Mouse (Mus musculus) CD4-positive, CD25-positive, alpha-beta regulatory T cell, adult 2 months (primary cell): ENCODE measurements at regions not wholly inside any gene's neighbourhood (a gene's known extent, or its start where the extent isn't known, plus 50 kb on each side); places are given as distances from the start of the nearest gene placed in this dataset.

ENCODE experiments used
- DNase-seq: peaks from one replicate; pipeline ENCODE4 v3.0.0-alpha.2; 2012; ENCODE audit warnings: low read depth, low spot score

DNA sequence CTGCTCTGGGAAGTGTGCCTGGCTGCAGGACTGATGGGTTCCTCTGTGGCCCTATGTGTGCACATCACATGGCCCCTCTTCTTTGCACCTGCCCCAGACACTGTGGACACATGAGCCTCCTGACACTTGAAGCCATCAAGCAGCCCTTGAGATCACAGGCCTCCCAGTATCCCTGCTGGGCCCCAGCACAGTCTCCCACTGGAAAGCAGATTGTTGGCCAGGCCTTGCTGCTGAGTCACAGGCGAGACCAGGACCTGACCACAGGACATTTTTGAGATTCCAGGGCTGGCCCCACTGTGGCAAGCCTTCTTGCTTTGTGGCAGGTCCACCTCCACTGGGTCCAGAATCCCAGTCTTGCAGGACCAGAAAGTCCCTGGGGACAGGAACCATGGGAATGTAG is 105.5 kb upstream of the Ccnd1 start:
- DNase-seq, result no peak

DNA sequence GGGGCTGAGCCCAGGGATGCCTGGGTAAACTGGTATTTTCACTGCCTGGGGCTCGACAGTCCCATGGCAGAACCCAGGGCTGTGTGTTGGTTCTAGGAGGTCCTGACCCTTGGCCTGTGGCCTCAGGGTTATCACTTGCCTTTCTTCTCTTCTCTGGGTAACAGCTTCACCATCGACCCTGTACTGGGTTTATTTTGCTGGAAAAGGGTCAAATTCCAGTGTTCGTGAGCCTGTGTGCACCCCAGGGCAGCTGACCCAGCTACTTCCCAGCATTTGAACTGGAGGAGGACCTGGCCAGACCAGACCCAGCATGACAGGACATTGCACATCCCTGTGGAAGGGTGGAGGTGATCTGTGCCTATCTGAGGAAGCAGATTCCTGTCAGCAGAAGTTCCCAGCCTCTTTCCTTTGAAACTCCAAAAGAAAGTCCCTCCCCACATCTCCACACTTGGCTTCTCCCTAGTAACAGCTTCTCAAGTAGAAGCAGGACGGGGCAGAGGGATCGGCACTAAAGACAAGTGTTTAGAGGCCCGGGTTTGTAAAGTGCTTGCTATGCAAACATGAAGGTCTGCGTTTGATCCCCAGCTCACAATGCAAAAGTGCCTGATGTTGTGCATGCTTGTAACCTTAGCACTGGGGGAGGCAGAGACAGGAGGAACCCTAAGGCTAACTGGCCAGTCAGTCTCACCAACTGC is 103.9 kb upstream of the Ccnd1 start:
- DNase-seq, result no peak

DNA sequence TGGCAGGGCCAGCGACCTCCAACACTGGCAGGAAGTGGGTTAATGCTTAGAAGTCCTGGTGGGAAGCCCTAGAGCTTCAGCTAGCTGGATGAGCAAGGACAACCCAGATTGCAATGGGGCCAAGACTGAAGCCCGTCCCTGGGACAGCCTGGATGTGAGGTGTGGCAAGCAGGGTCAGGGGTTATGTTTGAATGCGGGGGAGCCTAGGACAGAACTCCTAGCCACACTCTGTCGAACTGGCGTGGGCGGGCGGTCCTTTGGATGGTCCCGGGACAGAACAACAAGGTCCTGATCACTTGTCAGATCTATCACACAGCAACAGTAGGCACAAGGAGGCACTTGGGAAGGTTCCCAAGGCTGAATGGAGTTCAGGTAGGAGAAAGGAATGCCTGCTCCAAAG is 101.1 kb upstream of the Ccnd1 start:
- DNase-seq, result no peak

DNA sequence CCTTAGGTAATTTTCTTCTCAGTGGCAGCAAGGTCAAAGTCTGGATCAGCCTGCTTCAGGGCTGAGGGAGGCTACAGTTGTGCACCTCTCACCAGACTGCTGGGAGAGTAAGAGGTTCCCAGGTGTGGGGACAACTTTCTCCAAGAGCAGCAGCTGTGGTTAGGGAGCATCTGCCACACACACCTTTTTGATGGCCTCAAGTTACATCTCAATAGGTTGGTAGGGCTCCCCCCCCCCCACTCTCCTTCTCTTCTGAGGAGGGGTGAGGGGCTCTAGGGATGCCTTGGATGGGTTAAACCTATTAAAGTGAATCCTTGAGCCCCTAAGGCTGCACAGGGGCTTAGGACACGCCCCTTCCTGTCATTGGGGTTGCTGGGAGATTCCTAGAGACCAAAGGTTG is 94.7 kb upstream of the Ccnd1 start:
- DNase-seq, result no peak

DNA sequence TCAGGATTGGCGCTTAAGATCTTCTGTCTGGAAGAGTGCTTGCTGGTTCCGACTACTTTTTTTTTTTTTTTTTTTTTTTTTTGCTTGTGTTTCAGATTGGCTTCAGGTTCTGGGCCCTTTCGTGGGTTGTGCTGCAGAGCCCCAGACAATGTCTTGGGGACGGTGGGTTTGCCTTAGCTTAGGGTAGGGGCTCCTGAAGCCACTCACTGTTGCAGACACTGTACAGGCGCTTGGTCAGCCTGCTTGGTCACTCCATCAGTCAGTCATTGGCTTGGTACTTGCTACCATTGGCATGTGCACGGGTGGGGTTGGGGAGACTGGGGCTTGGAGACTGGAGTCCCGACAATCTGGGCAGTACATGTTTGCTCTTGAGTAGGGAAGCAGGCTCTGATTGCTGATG is 91.5 kb upstream of the Ccnd1 start:
- no peak for DNase-seq

DNA sequence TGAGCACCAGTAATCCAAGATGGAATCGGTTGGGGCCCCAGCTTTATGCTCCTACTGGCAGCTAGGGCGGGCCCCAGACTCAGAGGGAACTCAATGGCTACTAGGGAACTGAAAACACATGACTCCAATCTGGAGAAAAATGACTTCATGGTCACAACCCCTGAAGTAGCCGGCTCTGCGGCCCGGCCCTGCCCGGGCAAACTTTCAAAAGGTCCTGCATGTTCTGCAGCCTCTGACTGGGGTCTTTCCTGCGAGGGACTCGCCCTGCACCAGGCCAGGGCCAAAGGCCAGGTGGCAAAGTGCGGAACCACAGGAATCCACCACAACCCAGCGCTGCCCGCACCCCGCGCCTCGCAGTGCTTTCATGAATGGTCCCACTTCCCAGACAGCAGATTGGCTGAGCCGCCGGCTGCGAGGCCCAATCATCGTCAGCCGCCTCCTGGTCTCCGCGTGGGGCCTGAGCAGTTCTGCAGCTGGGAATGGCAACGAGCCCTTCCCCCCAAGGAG is 91.0 kb upstream of the Ccnd1 start:
- DNase-seq, result no peak

DNA sequence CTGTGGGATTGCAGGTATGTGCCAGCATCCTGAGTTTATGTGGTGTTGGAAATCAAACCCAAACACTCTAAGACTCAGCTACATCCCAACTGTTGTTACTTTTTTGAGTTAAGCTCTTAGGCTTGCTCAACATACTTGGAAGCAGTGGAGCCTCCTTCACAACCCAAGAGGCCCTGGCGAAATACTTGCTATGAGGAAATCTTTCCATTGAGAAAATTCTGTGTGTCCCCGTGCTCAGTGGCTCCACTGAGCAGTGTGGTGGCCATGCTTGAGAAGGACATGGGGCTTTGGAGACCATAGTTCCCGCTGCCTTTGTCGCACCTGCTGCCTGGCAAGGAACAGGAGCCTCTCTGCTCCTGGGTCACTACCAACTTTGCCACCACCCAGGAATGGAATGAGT is 89.9 kb upstream of the Ccnd1 start:
- no peak for DNase-seq

DNA sequence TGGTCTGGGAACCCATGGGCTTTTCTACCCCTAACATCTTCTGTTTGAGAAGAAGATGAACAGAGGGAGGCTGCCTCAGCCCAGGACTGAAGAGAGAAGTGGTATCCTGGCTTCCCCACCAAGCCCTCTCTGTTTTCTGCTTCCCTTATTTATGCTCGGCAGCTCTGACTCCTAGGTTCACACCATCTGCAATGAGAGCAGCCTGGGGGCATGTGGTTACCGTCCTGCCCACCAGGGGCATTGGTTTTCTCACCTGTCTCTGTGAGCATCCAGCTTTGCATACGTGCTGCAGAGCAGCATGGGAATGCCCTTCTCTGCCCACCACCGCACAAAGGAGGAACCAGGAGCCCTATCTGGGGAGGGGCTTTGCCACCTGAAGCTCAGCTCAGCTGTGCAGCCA is 89.4 kb upstream of the Ccnd1 start:
- no peak for DNase-seq

DNA sequence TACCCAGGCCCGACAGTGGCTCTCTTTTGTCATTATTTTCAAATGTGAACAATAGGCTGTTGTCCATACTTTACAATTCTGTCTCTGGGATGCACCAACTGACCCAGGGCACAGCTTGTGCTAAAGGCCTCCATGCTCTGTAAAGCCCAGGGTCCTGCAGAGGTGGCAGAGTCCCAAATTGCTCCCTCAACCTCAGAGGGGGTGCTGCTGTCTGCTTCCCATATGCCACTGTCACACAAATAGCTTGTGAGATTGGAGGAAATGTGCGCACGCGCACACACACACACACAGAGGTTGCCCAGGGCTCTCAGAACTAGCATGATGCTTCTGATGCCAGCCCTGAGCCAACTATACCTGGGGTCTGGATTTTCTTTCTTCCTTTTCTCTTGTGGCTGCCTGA is 87.3 kb upstream of the Ccnd1 start:
- no peak for DNase-seq

DNA sequence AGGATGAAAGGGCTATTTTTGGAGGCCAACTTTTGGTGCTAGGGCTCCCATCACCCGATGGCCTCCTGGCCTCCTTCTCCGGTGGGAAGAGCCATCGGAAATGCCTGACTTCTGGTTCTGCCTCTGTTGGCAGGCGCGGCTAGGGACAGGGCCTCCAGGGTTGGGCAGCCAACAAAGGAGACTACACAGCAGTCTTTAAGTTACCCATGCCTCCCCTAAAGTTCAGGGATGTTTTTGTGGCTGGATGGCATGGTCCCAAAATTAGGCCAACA is 86.2 kb upstream of the Ccnd1 start:
- no peak for DNase-seq

DNA sequence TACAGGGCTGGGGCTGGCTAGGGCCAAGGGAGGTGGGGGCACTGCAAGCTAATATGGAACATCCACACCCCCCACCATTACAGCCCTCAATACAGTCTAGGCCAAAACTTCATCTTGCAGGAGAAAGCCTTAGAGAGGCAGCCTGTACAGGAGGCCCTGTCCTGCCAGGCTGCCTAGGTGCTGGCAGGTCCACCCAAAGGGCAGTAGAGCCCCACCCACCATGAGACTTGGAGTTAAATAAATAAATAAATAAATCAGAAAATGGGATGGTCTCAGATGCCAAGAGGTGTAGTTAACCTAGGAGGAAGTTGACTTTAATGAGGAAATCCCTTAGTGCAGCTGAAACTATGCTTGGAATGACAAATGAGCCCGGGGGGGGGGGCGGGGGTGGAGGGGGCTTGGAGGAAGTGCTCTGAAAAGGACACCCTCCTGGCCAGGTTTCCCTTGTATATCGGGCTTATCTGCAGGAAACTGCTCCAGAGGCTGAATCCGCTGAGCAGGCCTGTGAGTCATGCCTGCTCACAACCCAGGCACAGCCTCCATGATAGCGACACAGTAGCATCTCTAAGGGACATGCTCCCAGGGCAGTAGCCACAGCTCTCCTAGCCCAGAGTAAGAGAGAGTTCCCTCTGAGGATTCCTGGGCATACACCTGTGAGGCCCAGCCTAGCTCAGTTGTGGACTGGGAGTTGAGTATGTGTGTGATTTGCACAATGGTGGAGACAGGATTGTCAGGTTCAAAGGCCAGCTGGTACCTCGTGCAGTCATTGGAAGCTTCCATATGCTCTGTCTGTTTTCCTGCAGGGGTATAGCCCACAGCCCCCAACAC is 85.7 kb upstream of the Ccnd1 start:
- no peak for DNase-seq

DNA sequence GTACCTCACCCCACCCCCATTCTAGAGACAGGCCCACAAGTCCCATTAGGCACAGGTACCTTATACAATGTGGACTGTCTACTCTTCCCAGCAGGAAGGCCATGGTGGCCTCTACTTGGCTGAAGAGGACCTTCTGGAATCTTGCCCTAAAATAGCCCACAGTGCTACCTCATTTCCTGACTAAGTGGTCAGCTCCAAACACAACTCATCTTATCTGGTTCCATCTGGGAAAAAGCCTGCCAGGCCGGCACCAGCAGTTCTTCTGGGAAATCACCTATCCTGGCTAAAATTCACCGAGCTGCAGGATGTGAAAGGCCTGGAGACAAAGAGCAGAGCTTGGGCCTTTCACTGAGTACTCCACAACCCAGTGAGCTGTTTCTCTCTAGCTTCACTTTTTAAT is 84.9 kb upstream of the Ccnd1 start:
- DNase-seq, result no peak

DNA sequence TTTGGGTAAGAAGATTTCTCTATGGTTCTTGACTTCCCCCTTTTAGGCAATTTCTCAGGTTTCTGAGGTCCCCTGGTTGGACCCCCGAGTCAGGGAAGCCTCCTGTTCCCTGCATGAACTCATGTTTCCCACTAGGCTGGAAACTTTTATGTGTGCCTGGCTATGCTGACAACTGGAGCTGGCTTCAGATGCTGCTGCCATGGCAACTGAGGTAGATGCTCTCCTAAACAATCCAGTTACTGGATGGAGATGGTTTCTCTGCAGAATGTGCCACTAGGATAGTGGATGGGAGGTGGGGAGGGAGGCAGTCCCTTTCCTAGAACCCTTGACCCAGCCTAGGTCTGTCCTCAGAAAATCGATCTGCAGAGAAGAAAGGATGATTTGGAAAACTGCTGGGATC is 79.4 kb upstream of the Ccnd1 start:
- no peak for DNase-seq

DNA sequence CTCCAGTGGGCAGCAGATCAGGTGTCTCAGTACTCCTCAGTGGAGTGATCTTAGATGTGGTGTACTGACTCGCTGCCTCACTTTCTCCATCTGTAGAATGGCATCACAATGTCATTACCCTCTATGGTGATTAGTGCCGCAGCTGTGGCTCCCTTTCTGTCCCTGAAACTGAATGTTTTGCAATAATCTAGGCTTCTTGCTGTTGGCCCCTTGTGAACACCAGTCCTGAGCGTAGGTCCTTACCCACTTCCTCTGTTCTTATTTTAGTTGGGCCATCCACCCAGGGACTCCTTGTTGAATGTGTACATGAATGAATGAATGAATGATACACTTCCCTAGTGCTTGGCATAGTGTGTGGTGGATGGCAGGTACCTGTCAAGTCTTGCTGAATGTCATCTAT is 78.4 kb upstream of the Ccnd1 start:
- no peak for DNase-seq

DNA sequence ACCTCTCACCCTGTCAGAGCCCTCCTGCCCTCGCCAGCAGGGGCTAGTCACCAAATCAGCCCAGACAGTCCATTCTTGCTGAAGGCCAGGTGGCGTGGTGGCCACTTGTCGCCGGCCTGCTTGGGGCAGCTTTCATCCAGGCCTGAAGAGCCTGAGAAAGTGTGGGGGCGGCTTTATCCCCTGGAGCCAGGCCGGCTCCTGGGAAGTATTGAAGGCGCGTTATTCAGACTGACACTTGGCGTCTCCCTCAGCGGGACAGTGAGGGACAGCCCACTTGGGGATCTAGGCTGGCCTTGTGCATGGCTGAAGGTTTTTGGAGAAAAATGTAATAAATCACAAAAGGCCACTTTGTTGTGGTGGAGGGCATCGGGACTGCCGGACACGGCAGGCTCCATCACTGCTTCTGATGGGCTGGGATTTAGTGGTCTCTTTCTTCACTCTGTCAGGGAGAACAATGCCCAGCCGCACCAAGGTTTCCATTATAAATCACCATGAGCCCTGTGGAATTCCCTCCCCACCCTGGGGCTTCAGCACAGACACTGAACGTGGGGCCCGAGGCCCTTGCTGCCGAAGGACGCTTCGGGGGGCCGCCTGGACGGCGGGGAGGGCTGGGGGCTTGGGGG is 75.8 kb upstream of the Ccnd1 start:
- DNase-seq, result no peak

DNA sequence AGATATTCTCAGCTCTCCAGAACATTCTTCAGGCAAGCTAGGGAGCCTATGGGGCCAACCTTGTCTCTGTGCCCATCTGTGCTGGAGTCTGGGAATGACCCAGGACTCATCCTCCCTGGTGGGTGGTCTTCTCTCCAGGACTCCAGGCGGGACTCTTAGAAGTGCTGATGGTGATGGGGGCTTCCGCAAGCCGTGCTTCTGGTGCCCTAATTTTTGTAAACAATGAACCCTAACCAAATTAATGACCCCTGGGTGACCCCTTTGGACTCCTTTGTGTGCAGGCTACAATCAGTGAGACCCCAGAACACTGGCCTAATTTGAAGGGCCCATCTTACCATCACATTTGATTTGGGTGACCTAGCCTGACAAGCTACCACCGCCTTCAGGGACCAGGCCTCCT is 71.0 kb upstream of the Ccnd1 start:
- no peak for DNase-seq

DNA sequence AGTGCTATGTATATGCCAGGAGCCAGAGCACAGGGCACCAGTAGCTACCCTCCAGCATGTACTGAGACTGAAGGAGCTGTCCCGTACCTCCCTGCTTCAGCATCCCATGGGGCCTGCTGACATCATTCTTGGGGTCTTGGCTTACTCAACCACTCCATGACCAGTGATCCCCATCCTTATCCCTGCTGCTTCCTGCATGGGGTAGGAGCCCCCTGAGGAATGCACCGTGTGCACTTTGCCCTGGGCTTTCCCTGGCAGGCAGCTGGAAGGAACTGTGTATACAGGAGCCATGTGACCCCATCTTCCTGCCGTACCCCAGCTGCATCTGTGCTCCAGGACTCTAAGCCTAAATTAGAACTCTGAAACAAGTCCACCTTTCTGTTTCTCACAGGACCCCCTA is 70.3 kb upstream of the Ccnd1 start:
- DNase-seq, result no peak

DNA sequence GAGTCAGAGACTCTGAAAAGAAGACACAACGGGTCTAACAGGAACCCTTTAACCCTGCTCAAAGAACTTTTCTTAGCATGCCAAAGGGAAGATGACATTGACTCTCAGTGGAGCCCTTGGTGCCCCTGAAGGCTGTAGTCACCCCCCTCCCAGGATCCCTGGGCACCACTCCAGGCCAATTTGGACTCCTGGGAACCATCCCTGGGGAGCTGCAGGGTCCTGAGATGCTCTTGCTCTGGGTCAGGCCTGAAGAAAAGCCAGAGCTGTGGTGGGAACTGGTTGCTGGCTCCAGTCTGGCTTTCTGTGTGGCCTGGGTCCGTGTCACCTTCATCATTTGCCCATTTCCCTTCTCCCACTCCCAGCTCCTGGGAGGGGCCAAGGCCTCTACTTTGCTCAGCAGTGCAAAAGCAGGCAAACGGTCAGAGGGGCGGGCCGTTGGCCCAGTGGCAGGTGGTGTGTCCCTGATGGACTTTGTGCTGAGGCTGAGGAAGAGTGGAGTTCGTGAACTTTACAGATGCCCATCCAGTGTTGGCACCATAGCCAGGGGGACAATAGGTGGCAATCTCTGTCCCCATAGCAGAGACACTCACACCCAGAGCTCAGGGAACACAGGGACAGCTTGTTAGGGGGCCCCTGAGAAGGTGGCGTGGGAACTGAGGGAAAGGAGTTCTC is 69.1 kb upstream of the Ccnd1 start:
- no peak for DNase-seq

DNA sequence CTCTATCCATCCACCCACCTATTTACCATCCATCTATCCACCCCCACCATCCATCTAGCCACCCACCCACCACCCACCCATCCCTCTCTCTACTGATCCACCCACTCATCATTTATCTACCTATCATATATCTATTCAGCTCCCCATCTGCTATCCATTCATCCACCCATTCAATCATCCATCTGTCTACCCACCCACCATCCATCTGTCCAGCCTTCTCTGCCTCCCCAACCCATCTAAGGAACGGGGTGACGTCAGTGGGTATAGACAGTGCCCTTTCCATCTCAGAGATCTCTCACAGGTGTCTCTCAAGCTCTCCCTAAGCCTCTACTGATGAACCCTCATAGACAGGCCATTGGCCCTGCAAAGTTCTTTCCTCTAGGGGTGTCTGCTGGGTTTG is 67.5 kb upstream of the Ccnd1 start:
- DNase-seq, result no peak

DNA sequence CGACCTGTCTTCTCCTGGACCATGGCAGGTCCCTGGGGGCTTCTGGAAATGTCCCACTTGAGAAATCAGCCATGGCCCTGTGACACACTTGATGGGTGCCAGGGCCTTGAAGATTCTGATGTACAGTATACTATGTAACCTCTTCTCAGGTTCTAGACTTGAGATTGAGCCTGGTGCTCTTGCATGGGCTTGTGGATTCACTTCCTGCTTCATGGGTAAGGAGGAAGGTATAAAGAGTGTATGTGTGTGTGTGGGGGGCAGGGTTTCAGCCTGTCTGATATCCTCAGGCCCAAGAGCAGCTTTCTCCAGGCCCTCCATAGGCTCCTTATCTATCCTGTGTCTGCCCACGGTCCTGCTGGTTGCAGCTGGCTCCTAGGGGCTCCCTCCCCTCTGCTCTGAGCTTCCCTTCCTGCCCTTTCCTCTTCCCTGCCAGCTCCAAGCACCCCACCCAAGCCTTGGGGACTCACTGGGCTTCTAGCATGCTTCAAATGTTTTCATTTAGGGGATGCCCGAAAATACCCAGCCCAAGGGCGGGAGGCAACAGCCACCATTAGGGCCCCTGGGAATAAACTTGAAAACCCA is 61.9 kb upstream of the Ccnd1 start:
- DNase-seq, result no peak

DNA sequence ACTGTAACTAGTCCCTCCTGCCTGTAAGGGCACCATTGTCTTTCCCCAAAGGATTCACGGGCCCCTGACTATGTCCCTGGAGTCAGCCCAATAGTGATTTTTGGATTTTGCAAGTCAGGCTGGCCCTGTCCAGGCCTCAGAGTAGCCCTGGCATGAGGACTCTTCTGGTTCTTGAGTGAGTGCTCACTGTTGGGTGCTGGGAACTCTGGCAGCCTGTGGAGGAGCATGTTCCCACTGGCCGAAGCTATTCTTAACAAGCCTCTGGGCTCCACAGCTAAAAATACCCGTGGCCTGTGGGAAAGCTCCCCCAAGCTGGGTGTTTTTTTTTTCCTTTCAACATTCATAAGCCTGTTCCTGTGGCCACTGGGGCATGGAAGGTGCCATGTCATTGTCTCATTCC is 60.0 kb upstream of the Ccnd1 start:
- no peak for DNase-seq

DNA sequence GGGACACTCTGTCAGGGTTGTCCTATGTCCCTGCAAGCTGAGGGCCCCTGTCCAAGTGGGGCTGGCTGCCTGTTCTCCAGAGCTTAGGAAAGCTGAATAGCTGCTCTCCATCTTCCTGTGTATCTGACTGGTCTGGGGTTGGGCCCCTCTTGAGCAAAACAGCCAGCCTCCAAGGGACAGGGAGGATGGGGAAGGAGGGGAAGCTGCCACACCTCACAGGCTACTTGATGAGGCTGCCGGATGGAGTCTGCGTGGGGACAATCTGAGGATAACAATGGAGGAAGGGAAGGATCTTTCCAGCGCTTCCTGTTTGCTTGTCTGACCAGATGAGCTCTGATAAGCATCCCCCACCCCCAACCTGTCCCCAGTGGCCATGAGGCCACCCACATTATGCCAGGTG is 57.1 kb upstream of the Ccnd1 start:
- no peak for DNase-seq
